Mouse (Mus musculus) liver, postnatal 0 days (tissue): Measurements from ENCODE around the gene Uvrag. TPM values are rescaled to one million over a fixed set of nuclear protein-coding genes. Genes with fewer than 3 reads are reported as not detected.

ENCODE experiments used
- ATAC-seq: fragments of 200-750 bp; cut with Nextera tagmentation; 2 replicates; pipeline ENCODE4 v1.8.0; 2017; ENCODE audit warnings: mild to moderate bottlenecking, moderate library complexity
- DNase-seq: peaks from one replicate; pipeline ENCODE4 v3.0.0-alpha.2; 2016
- H3K27ac ChIP-seq: fragments of 300-500 bp; sonication (generic); 2 replicates; pipeline ENCODE4 v1.5.1; 2014; ENCODE audit warnings: antibody characterized with exemption, moderate library complexity, mild to moderate bottlenecking, low read depth
- H3K27me3 ChIP-seq: fragments of 300-500 bp; sonication (generic); 2 replicates; pipeline ENCODE4 v1.6.1; 2014; ENCODE audit warnings: low read length, control low read depth, mixed read lengths; ENCODE audit not compliant: insufficient read depth
- H3K36me3 ChIP-seq: fragments of 300-500 bp; sonication (generic); replicated peaks from 2 replicates; pipeline ENCODE4 v1.6.1; 2014; ENCODE audit warnings: mild to moderate bottlenecking, control low read depth, low read length, moderate library complexity, mixed read lengths; ENCODE audit not compliant: insufficient read depth
- H3K4me1 ChIP-seq: fragments of 300-500 bp; sonication (generic); 2 replicates; pipeline ENCODE4 v1.6.1; 2014; ENCODE audit warnings: antibody characterized with exemption, mild to moderate bottlenecking, control low read depth; ENCODE audit not compliant: insufficient read depth
- H3K4me2 ChIP-seq: fragments of 300-500 bp; sonication (generic); 2 replicates; pipeline ENCODE4 v1.6.1; 2014; ENCODE audit warnings: low read depth, mild to moderate bottlenecking, low read length, moderate library complexity, mixed read lengths
- H3K4me3 ChIP-seq: fragments of 300-500 bp; sonication (generic); 2 replicates; pipeline ENCODE4 v1.5.1; 2014; ENCODE audit warnings: low read depth, low read length
- H3K9ac ChIP-seq: fragments of 300-500 bp; sonication (generic); replicated peaks from 2 replicates; pipeline ENCODE4 v1.6.1; 2014; ENCODE audit warnings: mild to moderate bottlenecking, moderate library complexity
- H3K9me3 ChIP-seq: fragments of 300-500 bp; sonication (generic); 2 replicates; pipeline ENCODE4 v1.6.1; 2016; ENCODE audit warnings: mild to moderate bottlenecking, control low read depth, low read length, mixed read lengths
- CTCF ChIP-seq: sonication (generic); IDR thresholded peaks from 2 replicates; pipeline ENCODE4 v1.5.1; 2016; ENCODE audit warnings: antibody characterized with exemption, low read depth
- EP300 ChIP-seq: IDR thresholded peaks from 2 replicates; pipeline ENCODE4 v1.6.1; 2016; ENCODE audit warnings: antibody characterized with exemption, low read depth, mild to moderate bottlenecking
- WGBS: fragments of 180-500 bp; shearing (Covaris S2); extraction: QIAGEN DNeasy Blood & Tissue Kit; methylation state at CpG from one replicate; pipeline ENCODE4 v1.1.7; 2014; ENCODE audit not compliant: insufficient replicate concordance; 5-methylcytosine and 5-hydroxymethylcytosine counted together
- polyA plus RNA-seq: library from polyadenylated mRNA; unstranded; fragments of >200 nt; fragmentation: Nextera tagmentation; extraction: Ambion mirVana; gene quantifications from 2 replicates; pipeline ENCODE4 v1.2.1, GENCODE M21; 2015

Uvrag gene
- polyA plus RNA-seq, 1 experiment from 2014 or later, result 11.9 TPM

DNA sequence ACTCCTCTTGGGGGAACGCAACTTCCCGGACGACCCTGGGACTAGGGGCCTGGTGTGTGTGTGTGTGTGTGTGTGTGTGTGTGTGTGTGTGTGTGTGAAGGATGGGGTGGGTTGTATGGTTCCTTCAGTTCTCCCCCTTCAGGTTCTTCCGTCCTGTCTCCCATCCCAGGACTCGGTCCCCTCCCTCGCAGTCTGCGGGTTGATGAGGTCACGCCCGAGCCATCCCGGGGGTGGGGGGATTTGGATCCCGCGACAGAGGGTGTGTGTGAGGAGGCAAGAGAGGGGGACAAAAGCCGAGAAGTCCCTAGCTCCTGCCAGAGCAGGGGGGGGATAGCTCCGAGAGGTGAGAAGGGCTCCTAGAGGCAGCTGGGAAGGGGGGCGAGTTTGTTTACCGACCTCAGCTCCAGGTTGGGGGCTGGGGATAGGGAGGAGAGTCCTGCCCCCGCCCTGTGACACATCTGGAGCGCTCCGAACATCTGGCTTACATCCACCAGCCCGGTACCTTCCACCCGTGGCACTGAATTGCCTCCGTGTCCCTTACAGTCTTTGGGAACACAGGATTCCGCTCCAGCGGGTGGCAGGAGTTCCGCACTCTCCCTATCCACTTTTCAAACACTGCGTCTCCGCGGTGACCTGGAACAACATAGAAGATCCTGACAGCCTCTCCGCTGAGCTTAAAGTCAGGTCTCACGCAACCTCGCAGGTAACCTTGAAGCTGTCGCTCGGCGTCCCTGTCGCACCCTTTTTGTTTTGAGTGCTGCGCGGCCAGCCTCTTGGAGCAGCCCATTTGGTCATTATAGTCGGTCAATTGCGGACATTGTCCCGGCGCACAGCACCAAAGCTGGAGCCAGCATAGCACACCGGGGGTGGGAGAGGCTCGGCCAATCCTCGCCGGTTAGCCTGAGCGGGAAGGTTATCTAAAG lies 305.2 kb downstream of the Uvrag start:
- Histone ChIP-seq H3K4me2 (peak overlapping the region; percentile 71), H3K9ac (no peak overlapping the region), H3K9me3 (no peaks in the 10 kb centered on the region), H3K27ac (no peak overlapping the region), H3K36me3 (no peaks in the 10 kb centered on the region), H3K4me3 (peak overlapping the region; percentile 44), H3K27me3 (peaks cover 89% of the 10 kb centered on the region), H3K4me1 (peaks cover 32% of the 10 kb centered on the region)
- TF ChIP-seq EP300, result no peak
- TF ChIP-seq CTCF, result no peak
- WGBS, result 1% methylated on average over 42 of the region's 46 CpGs
- ATAC-seq (0 out of 2 replicates have a peak, but pooled peaks have one; percentile 20), DNase-seq (no peak)

Other genes starting within 250 kb of the Uvrag start
- gene Dgat2, start 41.6 kb upstream of the Uvrag start, polyA plus RNA-seq, result 226 and 249 TPM in 2 replicates
- 3.9 and 4.0 TPM in 2 replicates for gene Mogat2, start 97.5 kb upstream of the Uvrag start, polyA plus RNA-seq
- gene Map6, start 126.3 kb upstream of the Uvrag start, polyA plus RNA-seq, result 0.06 TPM in 2 replicates
- 24.0 and 29.6 TPM in 2 replicates for gene Serpinh1, start 212.1 kb upstream of the Uvrag start, polyA plus RNA-seq
- 1.7 TPM in 2 replicates for gene Gdpd5, start 240.3 kb upstream of the Uvrag start, polyA plus RNA-seq